Mouse (Mus musculus) midbrain, embryonic 11.5 days (tissue): Measurements from ENCODE around the gene Zfp819. TPM values are rescaled to one million over a fixed set of nuclear protein-coding genes. Genes with fewer than 3 reads are reported as not detected.
"Not testable (repeated sequence)": the region's sequence is repeated elsewhere in the genome, so short reads cannot be mapped to it uniquely, and the experiment has no call there.

Source experiments
- ATAC-seq: fragments of 200-750 bp; cut with Nextera tagmentation; 2 replicates; pipeline ENCODE4 v1.8.0; 2017; ENCODE audit warnings: moderate TSS enrichment, moderate library complexity; ENCODE audit not compliant: low FRiP score
- DNase-seq: peaks from one replicate; pipeline ENCODE4 v3.0.0; 2015; ENCODE audit warnings: low spot score; ENCODE audit errors: missing footprints
- H3K27ac ChIP-seq: fragments of 300-500 bp; sonication (generic); 2 replicates; pipeline ENCODE4 v1.5.1; 2014; ENCODE audit warnings: low read depth, low read length
- H3K27me3 ChIP-seq: fragments of 300-500 bp; sonication (generic); 2 replicates; pipeline ENCODE4 v1.6.1; 2014; ENCODE audit warnings: mild to moderate bottlenecking, low read length, moderate library complexity, mixed read lengths; ENCODE audit not compliant: control insufficient read depth, insufficient read depth
- H3K36me3 ChIP-seq: fragments of 300-500 bp; sonication (generic); 2 replicates; pipeline ENCODE4 v1.6.1; 2014; ENCODE audit warnings: mild to moderate bottlenecking, low read length, moderate library complexity, mixed read lengths; ENCODE audit not compliant: control insufficient read depth, insufficient read depth
- H3K4me1 ChIP-seq: fragments of 300-500 bp; sonication (generic); 2 replicates; pipeline ENCODE4 v1.6.1; 2014; ENCODE audit warnings: low read length; ENCODE audit not compliant: control insufficient read depth, insufficient read depth
- H3K4me2 ChIP-seq: fragments of 300-500 bp; sonication (generic); 2 replicates; pipeline ENCODE4 v1.6.1; 2014; ENCODE audit warnings: mild to moderate bottlenecking, moderate library complexity
- H3K4me3 ChIP-seq: fragments of 300-500 bp; sonication (generic); 2 replicates; pipeline ENCODE4 v1.5.1; 2014; ENCODE audit warnings: low read depth, low read length
- H3K9ac ChIP-seq: fragments of 300-500 bp; sonication (generic); 2 replicates; pipeline ENCODE4 v1.6.1; 2014; ENCODE audit warnings: low read length
- H3K9me3 ChIP-seq: fragments of 300-500 bp; sonication (generic); 2 replicates; pipeline ENCODE4 v1.6.1; 2016; ENCODE audit warnings: low read length; ENCODE audit not compliant: control insufficient read depth
- WGBS: fragments of 180-500 bp; shearing (Covaris S2); extraction: QIAGEN DNeasy Blood & Tissue Kit; methylation state at CpG from one replicate; pipeline ENCODE4 v1.1.7; 2014; 5-methylcytosine and 5-hydroxymethylcytosine counted together
- polyA plus RNA-seq: library from polyadenylated mRNA; unstranded; fragments of >200 nt; fragmentation: Nextera tagmentation; extraction: Ambion mirVana; gene quantifications from 2 replicates; pipeline ENCODE4 v1.2.1, GENCODE M21; 2014

Zfp819 gene
- polyA plus RNA-seq, 1 experiment from 2014 or later: 0.64 TPM

DNA sequence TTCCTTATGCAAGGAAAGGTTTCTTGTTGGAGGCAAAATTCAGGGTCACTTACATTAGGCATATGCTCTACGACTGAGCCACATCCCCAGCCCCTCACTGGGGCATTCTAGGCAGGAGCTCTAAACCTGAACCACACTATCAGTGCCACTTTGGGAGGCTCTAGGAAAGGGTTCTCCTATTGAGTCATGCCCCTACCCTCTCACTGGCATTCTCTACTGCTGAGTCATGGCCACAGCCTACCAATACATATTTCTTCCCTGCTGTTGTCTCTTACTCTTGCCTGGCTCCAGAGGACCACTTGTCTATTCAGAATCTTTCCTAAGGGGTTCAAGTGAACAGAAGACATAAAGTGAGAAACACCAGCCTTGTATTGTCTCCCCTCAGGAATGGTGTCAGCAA is 55.8 kb downstream of the Zfp819 start:
- no peak overlapping the region for H3K4me2 ChIP-seq
- no peak overlapping the region for H3K9ac ChIP-seq
- WGBS: 95% methylated on average over 1 of the region's 1 CpGs

GRCm38 (mm10) chr7:43667221-43667620 is 60.3 kb downstream of the Zfp819 start:
- H3K27ac ChIP-seq, H3K27me3 ChIP-seq, DNase-seq, H3K9ac ChIP-seq, H3K9me3 ChIP-seq, H3K36me3 ChIP-seq, H3K4me1 ChIP-seq, ATAC-seq, H3K4me2 ChIP-seq, H3K4me3 ChIP-seq: not testable (repeated sequence)
- WGBS: 91% methylated on average over 4 of the region's 4 CpGs

More for the DNA sequence above, 55.8 kb downstream of the Zfp819 start:
- H3K27me3 ChIP-seq: no peaks in the 10 kb centered on the region
- H3K4me3 ChIP-seq: no peak overlapping the region
- H3K36me3 ChIP-seq: no peaks in the 10 kb centered on the region
- no peaks in the 10 kb centered on the region for H3K4me1 ChIP-seq
- DNase-seq (no peak), ATAC-seq (no peak)
- H3K27ac ChIP-seq: no peak overlapping the region
- H3K9me3 ChIP-seq: no peaks in the 10 kb centered on the region

Other genes starting within 250 kb of the Zfp819 start
- gene Siglecg, start 199.0 kb upstream of the Zfp819 start, polyA plus RNA-seq: not detected in 2 replicates
- gene Lim2, start 179.5 kb upstream of the Zfp819 start, polyA plus RNA-seq: 0.20 TPM in 1 of 2 replicates, not detected in the other
- gene Nkg7, start 170.1 kb upstream of the Zfp819 start, polyA plus RNA-seq: 0.19 TPM in 1 of 2 replicates, not detected in the other
- not detected in 2 replicates for gene Cldnd2, start 166.4 kb upstream of the Zfp819 start, polyA plus RNA-seq
- gene Etfb, start 163.1 kb upstream of the Zfp819 start, polyA plus RNA-seq: 187 and 202 TPM in 2 replicates
- 0.46 TPM in 1 of 2 replicates, not detected in the other for gene Gm45233, start 163.0 kb upstream of the Zfp819 start, polyA plus RNA-seq
- 2.2 and 2.4 TPM in 2 replicates for gene Vsig10l, start 144.0 kb upstream of the Zfp819 start, polyA plus RNA-seq
- gene Iglon5, start 117.1 kb upstream of the Zfp819 start, polyA plus RNA-seq: 2.3 and 3.1 TPM in 2 replicates
- gene 4931406B18Rik, start 101.2 kb upstream of the Zfp819 start, polyA plus RNA-seq: not detected in 2 replicates
- 0.63 and 0.70 TPM in 2 replicates for gene Cd33, start 62.7 kb upstream of the Zfp819 start, polyA plus RNA-seq
- 6.7 and 8.7 TPM in 2 replicates for gene Zfp658, start 44.9 kb upstream of the Zfp819 start, polyA plus RNA-seq
- gene Zfp719, start 27.6 kb upstream of the Zfp819 start, polyA plus RNA-seq: 17.3 and 17.9 TPM in 2 replicates
- gene Ceacam18, start 27.5 kb downstream of the Zfp819 start, polyA plus RNA-seq: not detected in 2 replicates
- gene Siglece, start 53.0 kb downstream of the Zfp819 start, polyA plus RNA-seq: 0.26 and 0.51 TPM in 2 replicates
- 9.3 and 9.9 TPM in 2 replicates for gene Ctu1, start 64.8 kb downstream of the Zfp819 start, polyA plus RNA-seq
- gene Klk14, start 83.2 kb downstream of the Zfp819 start, polyA plus RNA-seq: not detected in 2 replicates
- gene Klk13, start 105.4 kb downstream of the Zfp819 start, polyA plus RNA-seq: 0.29 TPM in 1 of 2 replicates, not detected in the other
- not detected in 2 replicates for gene Klk12, start 161.7 kb downstream of the Zfp819 start, polyA plus RNA-seq
- 0.19 TPM in 1 of 2 replicates, not detected in the other for gene Klk11, start 167.4 kb downstream of the Zfp819 start, polyA plus RNA-seq
- 0.19 and 0.29 TPM in 2 replicates for gene Klk10, start 173.9 kb downstream of the Zfp819 start, polyA plus RNA-seq
- not detected in 2 replicates for gene Klk9, start 184.7 kb downstream of the Zfp819 start, polyA plus RNA-seq
- gene Klk8, start 190.4 kb downstream of the Zfp819 start, polyA plus RNA-seq: 7.6 and 7.8 TPM in 2 replicates
- 0.10 TPM in 1 of 2 replicates, not detected in the other for gene Klk7, start 204.1 kb downstream of the Zfp819 start, polyA plus RNA-seq
- gene Klk6, start 217.3 kb downstream of the Zfp819 start, polyA plus RNA-seq: 0.40 TPM in 1 of 2 replicates, not detected in the other
- not detected in 2 replicates for gene Klk5, start 234.8 kb downstream of the Zfp819 start, polyA plus RNA-seq